Mouse (Mus musculus) forebrain, embryonic 12.5 days (tissue): Measurements from ENCODE around the gene Rin2. TPM values are rescaled to one million over a fixed set of nuclear protein-coding genes. Genes with fewer than 3 reads are reported as not detected.
A peak's percentile ranks its signal among the peaks of the same experiment; 100 is the strongest.

Source experiments
- ATAC-seq: fragments of 200-750 bp; cut with Nextera tagmentation; 2 replicates; pipeline ENCODE4 v1.8.0; 2017; ENCODE audit warnings: moderate TSS enrichment; ENCODE audit not compliant: low FRiP score
- H3K27ac ChIP-seq: fragments of 300-500 bp; sonication (generic); 2 replicates; pipeline ENCODE4 v1.5.1; 2016; ENCODE audit warnings: mild to moderate bottlenecking
- H3K27me3 ChIP-seq: fragments of 300-500 bp; sonication (generic); 2 replicates; pipeline ENCODE4 v1.6.1; 2016; ENCODE audit warnings: mild to moderate bottlenecking
- H3K36me3 ChIP-seq: fragments of 300-500 bp; sonication (generic); replicated peaks from 2 replicates; pipeline ENCODE4 v1.6.1; 2016; ENCODE audit warnings: mild to moderate bottlenecking
- H3K4me1 ChIP-seq: fragments of 300-500 bp; sonication (generic); 2 replicates; pipeline ENCODE4 v1.6.1; 2016
- H3K4me2 ChIP-seq: fragments of 300-500 bp; sonication (generic); 2 replicates; pipeline ENCODE4 v1.6.1; 2016; ENCODE audit warnings: mild to moderate bottlenecking, moderate library complexity
- H3K4me3 ChIP-seq: fragments of 300-500 bp; sonication (generic); replicated peaks from 2 replicates; pipeline ENCODE4 v1.5.1; 2016; ENCODE audit warnings: mild to moderate bottlenecking
- H3K9ac ChIP-seq: fragments of 300-500 bp; sonication (generic); 2 replicates; pipeline ENCODE4 v1.6.1; 2016; ENCODE audit warnings: mild to moderate bottlenecking
- H3K9me3 ChIP-seq: fragments of 300-500 bp; sonication (generic); 2 replicates; pipeline ENCODE4 v1.6.1; 2016
- WGBS: fragments of 180-500 bp; shearing (Covaris S2); methylation state at CpG from one replicate; pipeline ENCODE4 v1.1.7; 2016; 5-methylcytosine and 5-hydroxymethylcytosine counted together
- polyA plus RNA-seq: library from polyadenylated mRNA; unstranded; fragments of >200 nt; fragmentation: Nextera tagmentation; extraction: Ambion mirVana; gene quantifications from 2 replicates; pipeline ENCODE4 v1.2.1, GENCODE M21; 2016

Gene Rin2
- polyA plus RNA-seq, 1 experiment from 2014 or later: 14.0 TPM

DNA sequence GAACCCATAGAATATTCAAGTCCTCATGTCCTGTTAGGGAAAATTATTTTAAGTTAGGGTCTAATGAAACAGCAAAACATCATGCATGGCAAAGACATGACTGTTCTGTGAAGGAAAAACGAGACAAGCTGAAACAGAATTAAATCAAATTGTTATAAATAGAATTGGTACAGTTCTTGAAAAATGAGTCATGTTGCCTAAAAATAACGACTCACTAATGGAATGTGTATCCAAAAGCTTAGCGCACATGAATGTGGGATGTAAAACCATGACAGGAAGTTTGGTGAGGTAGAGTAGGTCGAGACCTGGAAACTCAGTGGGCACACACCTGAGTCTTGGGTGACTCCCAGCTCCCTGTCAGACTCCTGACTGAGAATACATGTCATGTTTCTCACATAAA lies 4.9 kb upstream of the Rin2 start:
- Histone ChIP-seq H3K9ac (no peak overlapping the region), H3K9me3 (no peaks in the 10 kb centered on the region), H3K4me3 (no peak overlapping the region), H3K27me3 (peaks cover 9% of the 10 kb centered on the region; the same call in 1 of the 2 replicates), H3K27ac (no peak overlapping the region), H3K36me3 (no peaks in the 10 kb centered on the region), H3K4me2 (no peak overlapping the region), H3K4me1 (peaks cover 9% of the 10 kb centered on the region)
- WGBS: 90% methylated on average over 4 of the region's 4 CpGs
- no peak for ATAC-seq

DNA sequence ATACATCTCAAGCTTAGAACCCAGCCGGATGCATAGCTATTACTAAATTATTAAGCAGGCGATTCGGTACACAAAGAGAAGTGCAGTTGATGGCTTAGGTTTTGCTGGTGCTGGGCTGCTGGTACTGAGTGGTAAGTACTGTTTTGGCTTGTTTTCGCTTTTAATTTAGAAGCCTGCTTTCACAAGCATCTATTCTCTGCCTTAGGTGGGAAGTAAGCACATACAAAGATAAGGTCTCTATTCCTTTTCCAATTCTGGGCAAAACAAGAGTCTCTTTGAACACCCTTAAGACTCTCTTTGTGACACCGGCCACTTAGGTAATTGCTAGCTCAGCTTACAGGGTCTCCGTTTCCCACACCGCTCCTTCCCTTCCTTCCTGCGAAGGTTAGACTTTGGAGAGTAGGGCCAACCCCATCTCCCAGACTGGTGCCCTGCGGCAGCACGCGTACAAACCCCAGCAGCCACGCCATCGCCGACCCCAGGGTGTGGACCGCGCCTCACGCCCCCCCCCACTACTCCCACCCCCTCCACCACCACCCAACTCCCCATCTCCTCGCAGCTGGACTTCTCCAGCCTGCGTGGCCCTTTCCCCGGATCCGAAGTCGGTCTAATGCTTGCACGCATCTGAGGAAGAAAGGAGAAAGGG lies 396 bp upstream of the Rin2 start:
- WGBS: 4% methylated on average over 22 of the region's 23 CpGs
- Histone ChIP-seq H3K27me3 (peaks cover 9% of the 10 kb centered on the region; the same call in 1 of the 2 replicates), H3K4me1 (peaks cover 16% of the 10 kb centered on the region), H3K9ac (peak overlapping the region; percentile 72), H3K27ac (no peak overlapping the region), H3K4me3 (peak overlapping the region; percentile 50), H3K36me3 (no peaks in the 10 kb centered on the region), H3K9me3 (no peaks in the 10 kb centered on the region), H3K4me2 (peak overlapping the region; percentile 94)
- peak; percentile 59 for ATAC-seq

DNA sequence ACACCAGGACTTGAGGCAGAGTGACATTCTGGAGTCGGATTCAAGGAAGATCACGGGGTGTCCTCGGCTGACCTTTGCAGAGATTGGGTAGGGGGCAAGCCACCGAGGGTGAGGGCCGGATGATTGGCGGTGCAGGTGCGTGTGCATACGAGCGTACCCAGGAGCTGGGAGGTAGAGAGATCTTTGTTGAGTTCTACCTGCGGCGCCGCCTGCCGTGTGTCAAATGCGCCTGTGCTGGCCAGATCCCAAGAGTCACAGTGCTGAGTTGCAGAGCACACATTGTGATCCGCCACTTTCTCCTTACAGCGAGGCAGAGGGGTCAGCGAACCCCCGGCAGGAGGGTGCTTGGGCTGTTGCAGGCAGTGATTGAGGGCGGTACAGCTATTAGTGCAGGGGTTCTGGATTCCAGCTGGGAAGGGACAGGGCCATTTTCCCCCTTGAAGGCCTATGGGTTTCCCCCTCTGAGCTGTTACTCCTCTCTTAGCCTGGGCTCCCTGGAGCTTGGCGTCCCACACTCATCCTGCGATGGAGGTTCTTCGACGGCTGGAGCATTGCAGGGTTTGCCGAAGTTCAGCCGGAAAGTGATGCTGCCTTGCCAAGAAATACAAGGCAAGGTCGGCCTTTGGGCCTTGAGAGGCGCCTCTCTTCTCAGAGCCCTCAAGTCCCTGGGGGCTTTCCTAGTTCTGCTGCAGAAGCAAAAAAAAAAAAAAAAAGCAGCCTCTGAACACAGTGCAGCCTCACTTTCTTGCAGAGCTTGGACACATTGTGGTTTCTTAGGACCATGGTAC lies 935 bp downstream of the Rin2 start:
- ATAC-seq: peak; percentile 53
- H3K4me1 ChIP-seq: peaks cover 16% of the 10 kb centered on the region
- H3K27me3 ChIP-seq: peaks cover 9% of the 10 kb centered on the region; the same call in 1 of the 2 replicates
- 9% methylated on average over 27 of the region's 27 CpGs for WGBS
- peak overlapping the region; percentile 72 for H3K9ac ChIP-seq
- H3K36me3 ChIP-seq: no peaks in the 10 kb centered on the region
- H3K27ac ChIP-seq: no peak overlapping the region
- peak overlapping the region; percentile 50 for H3K4me3 ChIP-seq
- H3K9me3 ChIP-seq: no peaks in the 10 kb centered on the region
- H3K4me2 ChIP-seq: peak overlapping the region; percentile 94

DNA sequence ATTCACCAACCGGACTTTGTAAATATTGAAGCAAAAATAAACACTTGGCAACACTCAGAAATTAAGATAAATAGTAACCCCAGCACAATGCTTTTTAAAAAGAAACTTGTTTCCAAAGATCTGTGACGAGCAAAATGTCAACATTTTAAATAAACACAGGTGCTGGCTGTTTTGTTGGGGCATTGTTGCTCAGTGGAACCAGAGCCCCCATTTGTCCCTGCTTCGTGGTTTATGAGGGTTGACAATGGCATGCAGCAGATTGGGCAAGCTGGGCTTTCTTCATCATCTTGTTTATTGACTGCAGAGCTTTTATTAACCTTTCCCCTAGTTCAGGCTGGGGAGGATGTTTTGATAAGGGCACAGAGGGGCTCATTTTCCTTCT lies 1.5 kb downstream of the Rin2 start:
- H3K4me2 ChIP-seq: peak overlapping the region; percentile 94; the same call in 1 of the 2 replicates
- H3K27ac ChIP-seq: no peak overlapping the region
- H3K4me1 ChIP-seq: peaks cover 16% of the 10 kb centered on the region
- ATAC-seq: no peak
- 70% methylated on average over 3 of the region's 3 CpGs for WGBS
- no peaks in the 10 kb centered on the region for H3K9me3 ChIP-seq
- H3K36me3 ChIP-seq: no peaks in the 10 kb centered on the region
- no peak overlapping the region for H3K4me3 ChIP-seq
- H3K9ac ChIP-seq: no peak overlapping the region
- peaks cover 9% of the 10 kb centered on the region; the same call in 1 of the 2 replicates for H3K27me3 ChIP-seq

DNA sequence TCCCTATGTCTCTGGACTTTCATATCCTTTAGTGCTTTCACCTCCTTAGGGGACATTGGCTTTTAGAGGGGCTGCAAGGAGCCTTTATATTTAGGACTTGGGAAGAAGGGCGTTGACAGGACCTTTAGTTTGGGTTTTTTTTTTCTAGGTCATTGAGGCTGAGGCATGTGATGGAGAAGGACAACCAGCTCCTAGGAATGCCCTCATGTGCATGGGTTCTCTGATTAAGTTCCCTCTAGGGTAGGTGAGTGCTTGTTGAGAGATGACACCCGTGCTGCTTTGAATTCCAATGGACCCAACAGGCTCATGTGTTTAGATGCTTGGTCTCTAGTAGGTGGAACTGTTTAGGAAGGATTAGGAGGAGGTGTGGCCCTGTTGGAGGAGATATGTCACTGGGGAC lies 1.9 kb downstream of the Rin2 start:
- H3K4me2 ChIP-seq: no peak overlapping the region
- WGBS: 93% methylated on average over 2 of the region's 2 CpGs
- no peak for ATAC-seq
- H3K27ac ChIP-seq: no peak overlapping the region
- H3K27me3 ChIP-seq: peaks cover 9% of the 10 kb centered on the region; the same call in 1 of the 2 replicates
- no peaks in the 10 kb centered on the region for H3K9me3 ChIP-seq
- H3K4me3 ChIP-seq: no peak overlapping the region
- H3K4me1 ChIP-seq: peaks cover 16% of the 10 kb centered on the region
- H3K9ac ChIP-seq: no peak overlapping the region
- no peaks in the 10 kb centered on the region for H3K36me3 ChIP-seq

DNA sequence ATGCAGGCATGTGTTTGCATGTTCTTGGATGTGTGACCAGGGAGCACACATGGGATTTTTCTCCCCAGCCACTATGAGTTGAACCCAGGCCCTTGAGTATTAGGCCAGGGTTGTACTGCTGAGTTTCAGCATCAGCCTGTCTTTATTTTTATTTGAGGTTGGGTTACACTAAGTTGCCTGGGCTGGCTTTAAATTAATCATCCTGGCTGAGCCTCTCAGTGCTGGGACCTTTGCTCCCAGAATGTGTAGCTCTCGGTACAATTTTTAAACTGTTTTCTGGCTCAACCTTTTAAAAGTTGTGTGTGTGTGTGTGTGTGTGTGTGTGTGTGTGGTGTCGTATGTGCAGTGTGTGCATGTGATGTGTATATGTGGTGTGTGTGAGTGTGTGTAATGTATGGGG lies 5.1 kb downstream of the Rin2 start:
- H3K27ac ChIP-seq: no peak overlapping the region
- no peaks in the 10 kb centered on the region for H3K27me3 ChIP-seq
- H3K4me1 ChIP-seq: peaks cover 8% of the 10 kb centered on the region; the same call in 1 of the 2 replicates
- H3K4me2 ChIP-seq: no peak overlapping the region
- H3K4me3 ChIP-seq: no peak overlapping the region
- H3K9me3 ChIP-seq: no peaks in the 10 kb centered on the region
- H3K36me3 ChIP-seq: no peaks in the 10 kb centered on the region
- no peak overlapping the region for H3K9ac ChIP-seq
- ATAC-seq: no peak
- 87% methylated on average over 2 of the region's 2 CpGs for WGBS

DNA sequence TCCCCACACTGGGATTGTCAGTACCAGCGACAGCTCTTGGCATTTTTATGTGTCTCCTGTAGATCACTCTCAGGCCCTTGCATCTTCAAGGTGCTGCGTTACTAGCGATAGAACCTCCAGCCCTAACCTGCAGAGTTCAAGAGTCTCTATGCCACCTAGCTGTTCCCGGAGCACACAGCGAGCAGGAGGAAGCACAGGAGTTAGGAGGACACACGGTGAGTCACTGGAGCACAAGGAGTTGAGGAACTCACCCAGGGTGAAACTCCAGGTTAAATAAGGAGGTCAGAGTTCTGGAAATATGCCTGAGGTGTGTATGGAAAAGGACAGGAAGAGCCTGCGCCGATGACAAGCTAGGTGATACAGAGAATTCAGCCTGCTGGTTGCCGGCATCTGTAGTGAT lies 5.7 kb downstream of the Rin2 start:
- Histone ChIP-seq H3K9ac (no peak overlapping the region), H3K27me3 (no peaks in the 10 kb centered on the region), H3K27ac (no peak overlapping the region), H3K4me2 (no peak overlapping the region), H3K36me3 (no peaks in the 10 kb centered on the region), H3K4me1 (peaks cover 5% of the 10 kb centered on the region; the same call in 1 of the 2 replicates), H3K4me3 (no peak overlapping the region), H3K9me3 (no peaks in the 10 kb centered on the region)
- WGBS: 86% methylated on average over 9 of the region's 9 CpGs
- no peak for ATAC-seq

DNA sequence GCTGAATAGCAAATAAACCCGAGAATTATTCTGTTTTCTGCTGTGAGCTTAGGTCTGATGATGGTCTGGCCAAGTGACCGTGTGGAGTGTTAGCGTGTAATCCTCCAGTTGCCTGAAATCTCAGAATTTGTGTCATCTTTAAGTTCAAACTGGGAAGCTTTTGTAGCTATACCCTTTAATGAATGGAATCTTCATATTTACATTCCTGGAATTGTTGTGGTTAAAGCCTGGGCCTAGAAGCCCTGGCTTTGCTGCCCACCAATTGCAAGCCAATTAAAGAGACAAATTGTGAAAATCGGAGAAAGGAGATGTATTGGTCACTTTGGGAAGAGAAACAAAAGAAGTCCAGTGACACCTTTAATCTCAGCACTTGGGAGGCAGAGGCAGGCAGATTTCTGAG lies 6.6 kb downstream of the Rin2 start:
- WGBS: 82% methylated on average over 4 of the region's 4 CpGs
- no peak overlapping the region for H3K27ac ChIP-seq
- no peak overlapping the region for H3K4me2 ChIP-seq
- H3K4me1 ChIP-seq: no peaks in the 10 kb centered on the region
- no peak overlapping the region for H3K4me3 ChIP-seq
- no peak overlapping the region for H3K9ac ChIP-seq
- H3K36me3 ChIP-seq: no peaks in the 10 kb centered on the region
- no peaks in the 10 kb centered on the region for H3K9me3 ChIP-seq
- ATAC-seq: no peak
- H3K27me3 ChIP-seq: no peaks in the 10 kb centered on the region

DNA sequence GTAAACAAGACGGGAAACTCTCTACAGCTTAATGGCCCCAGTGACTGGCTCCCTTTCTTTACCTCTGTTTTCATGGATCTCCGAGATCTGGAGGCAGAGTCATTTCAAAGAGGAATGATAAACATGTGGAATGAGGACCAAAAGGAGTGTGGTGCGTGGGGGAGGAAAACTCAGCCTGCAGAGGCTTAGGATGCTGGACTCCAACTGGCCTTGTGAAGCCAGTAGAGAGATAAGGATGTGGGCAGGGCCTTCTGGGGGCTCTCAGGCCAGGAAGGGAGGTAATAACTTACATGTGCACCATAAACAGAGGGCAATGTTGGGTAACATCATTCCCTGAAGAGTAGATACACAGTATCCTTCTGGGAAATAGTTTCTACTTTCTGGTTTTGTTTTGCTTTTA lies 7.9 kb downstream of the Rin2 start:
- no peak for ATAC-seq
- no peak overlapping the region for H3K9ac ChIP-seq
- H3K27me3 ChIP-seq: no peaks in the 10 kb centered on the region
- no peak overlapping the region for H3K27ac ChIP-seq
- H3K4me1 ChIP-seq: no peaks in the 10 kb centered on the region
- H3K4me3 ChIP-seq: no peak overlapping the region
- no peak overlapping the region for H3K4me2 ChIP-seq
- WGBS: 72% methylated on average over 3 of the region's 3 CpGs
- H3K9me3 ChIP-seq: no peaks in the 10 kb centered on the region
- no peaks in the 10 kb centered on the region for H3K36me3 ChIP-seq

DNA sequence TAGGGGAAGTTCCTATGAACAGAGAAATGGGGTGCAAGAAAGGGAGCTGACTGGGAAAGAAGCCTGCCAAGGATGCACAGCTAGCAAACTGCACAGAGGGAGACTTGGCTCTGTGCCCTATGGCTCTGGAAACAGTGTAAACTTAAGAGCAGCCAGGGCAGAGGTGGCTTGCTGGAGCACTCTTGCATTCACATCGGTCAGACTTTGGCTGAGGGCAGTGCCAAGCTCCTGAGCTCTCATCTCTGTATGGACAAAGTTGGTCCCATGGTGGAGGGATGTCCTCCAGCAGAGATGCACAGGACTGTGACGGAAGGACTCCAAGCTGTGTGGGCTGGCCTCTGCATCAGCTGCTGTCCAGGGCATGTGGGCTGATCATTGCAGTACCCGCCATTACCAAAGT lies 8.5 kb downstream of the Rin2 start:
- H3K9me3 ChIP-seq: no peaks in the 10 kb centered on the region
- WGBS: 87% methylated on average over 3 of the region's 3 CpGs
- H3K4me2 ChIP-seq: no peak overlapping the region
- H3K27ac ChIP-seq: no peak overlapping the region
- H3K27me3 ChIP-seq: no peaks in the 10 kb centered on the region
- no peaks in the 10 kb centered on the region for H3K4me1 ChIP-seq
- no peaks in the 10 kb centered on the region for H3K36me3 ChIP-seq
- no peak for ATAC-seq
- no peak overlapping the region for H3K4me3 ChIP-seq
- H3K9ac ChIP-seq: no peak overlapping the region

DNA sequence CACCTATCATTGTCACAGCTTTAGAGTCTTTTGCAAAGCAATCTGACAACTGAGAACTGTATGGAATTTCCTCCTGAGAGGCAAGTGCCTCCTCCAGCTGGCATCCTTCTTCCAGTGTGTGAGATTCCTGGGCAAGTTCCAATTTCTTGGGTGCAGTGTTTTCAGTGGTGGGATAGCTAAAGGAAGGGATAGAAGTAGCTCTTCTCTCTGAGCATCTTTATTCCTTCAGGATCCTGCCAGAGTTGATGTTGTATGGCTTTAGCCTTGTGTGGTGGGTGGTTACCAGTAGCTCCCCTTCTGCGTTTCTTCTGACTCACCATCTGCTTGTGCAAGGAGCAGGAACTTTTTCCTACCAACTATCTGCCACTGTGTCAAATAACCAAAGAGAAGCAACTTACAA lies 9.1 kb downstream of the Rin2 start:
- H3K9me3 ChIP-seq: no peaks in the 10 kb centered on the region
- no peak overlapping the region for H3K4me3 ChIP-seq
- no peaks in the 10 kb centered on the region for H3K27me3 ChIP-seq
- no peak overlapping the region for H3K4me2 ChIP-seq
- 91% methylated on average over 1 of the region's 1 CpGs for WGBS
- no peak overlapping the region for H3K27ac ChIP-seq
- H3K36me3 ChIP-seq: no peaks in the 10 kb centered on the region
- no peak overlapping the region for H3K9ac ChIP-seq
- H3K4me1 ChIP-seq: no peaks in the 10 kb centered on the region
- ATAC-seq: no peak

DNA sequence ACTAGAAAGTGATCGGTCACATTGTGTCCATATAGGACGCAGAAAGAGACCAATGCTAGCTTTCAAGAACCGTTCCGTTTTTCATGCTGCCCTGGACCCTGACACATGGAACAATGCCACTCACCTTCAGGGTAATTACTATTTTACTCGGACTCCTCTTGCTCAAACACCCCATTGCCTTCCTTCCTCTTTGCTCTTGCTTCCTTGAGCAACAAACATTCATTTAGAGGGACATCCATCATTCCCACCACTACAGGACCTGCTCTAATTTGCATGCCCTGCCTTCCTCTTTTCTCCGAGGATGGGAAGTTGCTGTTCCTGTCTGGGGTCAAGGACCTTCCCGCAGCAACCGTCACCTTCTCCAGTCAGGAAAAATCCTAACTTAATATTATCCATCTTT lies 9.9 kb downstream of the Rin2 start:
- no peak for ATAC-seq
- no peaks in the 10 kb centered on the region for H3K4me1 ChIP-seq
- H3K4me3 ChIP-seq: no peak overlapping the region
- 90% methylated on average over 8 of the region's 8 CpGs for WGBS
- H3K27me3 ChIP-seq: no peaks in the 10 kb centered on the region
- no peak overlapping the region for H3K4me2 ChIP-seq
- H3K36me3 ChIP-seq: no peaks in the 10 kb centered on the region
- no peaks in the 10 kb centered on the region for H3K9me3 ChIP-seq
- H3K9ac ChIP-seq: no peak overlapping the region
- H3K27ac ChIP-seq: no peak overlapping the region

DNA sequence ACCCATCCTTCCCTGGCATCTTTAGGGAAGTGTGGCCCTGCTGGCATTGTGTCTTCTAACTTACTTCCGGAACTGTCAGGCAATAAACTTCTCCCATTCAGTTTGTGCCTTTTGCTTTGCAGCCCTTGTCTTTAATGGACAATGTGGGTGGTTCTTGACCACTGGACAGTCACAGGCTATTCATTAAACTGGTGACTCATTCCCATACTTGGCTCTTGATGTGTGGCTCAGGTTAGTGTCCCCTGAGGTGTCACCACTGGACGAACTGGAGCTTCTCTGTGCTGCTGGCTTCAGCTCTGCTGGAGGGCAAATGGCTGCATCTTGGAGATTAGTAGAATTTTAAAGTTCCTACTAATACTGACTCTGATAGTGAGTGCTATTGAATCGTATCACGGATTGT lies 11.0 kb downstream of the Rin2 start:
- Histone ChIP-seq H3K4me2 (no peak overlapping the region), H3K27ac (no peak overlapping the region), H3K4me3 (no peak overlapping the region), H3K9ac (no peak overlapping the region), H3K36me3 (no peaks in the 10 kb centered on the region), H3K9me3 (no peaks in the 10 kb centered on the region), H3K27me3 (no peaks in the 10 kb centered on the region), H3K4me1 (no peaks in the 10 kb centered on the region)
- 86% methylated on average over 4 of the region's 4 CpGs for whole genome bisulfite sequencing
- no peak for ATAC-seq
